Mouse (Mus musculus) kidney, postnatal 0 days (tissue): ENCODE results near the gene Pou6f2. TPM values are rescaled to one million over a fixed set of nuclear protein-coding genes. Genes with fewer than 3 reads are reported as not detected.

Source experiments
- ATAC-seq: fragments of 200-750 bp; cut with Nextera tagmentation; replicated peaks from 2 replicates; pipeline ENCODE4 v1.8.0; 2017; ENCODE audit warnings: low read depth, moderate number of reproducible peaks, moderate TSS enrichment, moderate library complexity; ENCODE audit not compliant: low FRiP score
- DNase-seq: peaks from one replicate; pipeline ENCODE4 v3.0.0-alpha.2; 2016; ENCODE audit warnings: low spot score
- H3K27ac ChIP-seq: fragments of 300-500 bp; sonication (generic); 2 replicates; pipeline ENCODE4 v1.5.1; 2014; ENCODE audit warnings: mild to moderate bottlenecking
- H3K27me3 ChIP-seq: fragments of 300-500 bp; sonication (generic); 2 replicates; pipeline ENCODE4 v1.6.1; 2014; ENCODE audit warnings: low read length, mixed read lengths; ENCODE audit not compliant: insufficient read depth
- H3K36me3 ChIP-seq: fragments of 300-500 bp; sonication (generic); 2 replicates; pipeline ENCODE4 v1.6.1; 2014; ENCODE audit warnings: low read length, mixed read lengths; ENCODE audit not compliant: insufficient read depth
- H3K4me1 ChIP-seq: fragments of 300-500 bp; sonication (generic); replicated peaks from 2 replicates; pipeline ENCODE4 v1.6.1; 2014; ENCODE audit warnings: antibody characterized with exemption, low read length, mixed read lengths; ENCODE audit not compliant: insufficient read depth
- H3K4me2 ChIP-seq: fragments of 300-500 bp; sonication (generic); 2 replicates; pipeline ENCODE4 v1.6.1; 2014; ENCODE audit warnings: mild to moderate bottlenecking, low read length, moderate library complexity, mixed read lengths
- H3K4me3 ChIP-seq: fragments of 300-500 bp; sonication (generic); replicated peaks from 2 replicates; pipeline ENCODE4 v1.5.1; 2014; ENCODE audit warnings: low read depth, low read length
- H3K9ac ChIP-seq: fragments of 300-500 bp; sonication (generic); 2 replicates; pipeline ENCODE4 v1.6.1; 2014; ENCODE audit warnings: low read depth, low read length
- H3K9me3 ChIP-seq: fragments of 300-500 bp; sonication (generic); replicated peaks from 2 replicates; pipeline ENCODE4 v1.6.1; 2016; ENCODE audit warnings: low read length, inconsistent platforms, mixed read lengths
- CTCF ChIP-seq: IDR thresholded peaks from 2 replicates; pipeline ENCODE4 v1.5.1; 2016; ENCODE audit warnings: antibody characterized with exemption, low read depth, mild to moderate bottlenecking, moderate library complexity
- WGBS: fragments of 180-500 bp; shearing (Covaris S2); extraction: QIAGEN DNeasy Blood & Tissue Kit; methylation state at CpG from one replicate; pipeline ENCODE4 v1.1.7; 2014; 5-methylcytosine and 5-hydroxymethylcytosine counted together
- polyA plus RNA-seq: library from polyadenylated mRNA; unstranded; fragments of >200 nt; fragmentation: Nextera tagmentation; extraction: Ambion mirVana; gene quantifications from 2 replicates; pipeline ENCODE4 v1.2.1, GENCODE M21; 2015

Gene Pou6f2
- polyA plus RNA-seq, 1 experiment from 2014 or later = 0.20 TPM

GRCm38 (mm10) chr13:18173021-18173420, 224.5 kb downstream of the Pou6f2 start:
- Histone ChIP-seq H3K4me3 (no peak overlapping the region), H3K36me3 (no peaks in the 10 kb centered on the region), H3K9me3 (no peaks in the 10 kb centered on the region), H3K27ac (no peak overlapping the region), H3K27me3 (no peaks in the 10 kb centered on the region), H3K4me2 (no peak overlapping the region), H3K9ac (no peak overlapping the region), H3K4me1 (no peaks in the 10 kb centered on the region)
- DNase-seq (no peak), ATAC-seq (no peak)
- 27% methylated on average over 3 of the region's 3 CpGs for WGBS
- TF ChIP-seq CTCF = no peak

GRCm38 (mm10) chr13:18172334-18172733, 225.2 kb downstream of the Pou6f2 start:
- Histone ChIP-seq H3K4me3 (no peak overlapping the region), H3K9me3 (no peaks in the 10 kb centered on the region), H3K4me1 (no peaks in the 10 kb centered on the region), H3K9ac (no peak overlapping the region), H3K27me3 (no peaks in the 10 kb centered on the region), H3K4me2 (no peak overlapping the region), H3K27ac (no peak overlapping the region), H3K36me3 (no peaks in the 10 kb centered on the region)
- DNase-seq (peak; percentile 11), ATAC-seq (no peak)
- 21% methylated on average over 9 of the region's 9 CpGs for WGBS
- TF ChIP-seq CTCF = no peak

DNA sequence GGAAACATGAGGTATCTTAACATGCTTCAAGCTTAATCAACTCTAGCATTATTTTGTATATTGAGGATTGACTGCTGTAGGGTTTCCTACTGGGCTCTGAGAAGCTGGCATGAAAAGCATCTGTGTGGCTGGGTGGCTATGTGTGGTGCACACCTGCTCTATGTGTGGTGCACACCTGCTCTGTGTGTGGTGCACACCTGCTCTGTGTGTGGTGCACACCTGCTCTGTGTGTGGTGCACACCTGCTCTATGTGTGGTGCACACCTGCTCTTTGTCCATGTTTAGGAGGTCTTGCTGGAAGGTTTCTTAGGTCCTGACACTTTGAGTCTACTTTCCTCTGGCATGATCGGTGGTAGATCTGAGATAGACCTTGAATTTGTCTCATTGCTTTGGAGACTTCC, 233.3 kb downstream of the Pou6f2 start:
- no peaks in the 10 kb centered on the region for H3K4me1 ChIP-seq
- WGBS = 85% methylated on average over 1 of the region's 1 CpGs
- no peaks in the 10 kb centered on the region for H3K27me3 ChIP-seq
- DNase-seq (no peak), ATAC-seq (no peak)
- H3K9ac ChIP-seq = no peak overlapping the region
- no peak overlapping the region for H3K4me2 ChIP-seq
- no peaks in the 10 kb centered on the region for H3K36me3 ChIP-seq
- no peak for TF ChIP-seq CTCF
- no peaks in the 10 kb centered on the region for H3K9me3 ChIP-seq
- no peak overlapping the region for H3K4me3 ChIP-seq
- H3K27ac ChIP-seq = no peak overlapping the region

DNA sequence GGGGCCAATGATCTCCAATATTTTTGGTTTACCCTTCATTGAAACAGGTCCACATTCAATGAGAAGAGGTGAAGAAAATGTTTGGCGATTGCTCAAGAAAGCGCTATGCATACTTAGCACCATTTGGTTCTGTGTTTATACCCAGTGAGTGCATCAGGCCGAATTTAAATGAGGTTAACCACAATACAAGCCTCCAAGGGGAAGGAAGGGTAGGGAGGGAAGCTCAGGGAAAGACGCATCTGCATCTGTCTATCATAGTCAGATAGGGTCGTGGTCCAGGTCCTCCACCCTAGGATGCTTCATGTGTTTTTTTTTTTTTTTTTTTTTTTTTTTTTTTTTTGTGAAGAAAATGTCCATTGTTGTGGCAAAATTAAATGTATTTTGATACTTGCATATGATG, 236.9 kb downstream of the Pou6f2 start:
- DNase-seq (no peak), ATAC-seq (no peak)
- Histone ChIP-seq H3K9ac (no peak overlapping the region), H3K4me2 (no peak overlapping the region), H3K4me3 (no peak overlapping the region), H3K27ac (no peak overlapping the region), H3K27me3 (no peaks in the 10 kb centered on the region), H3K4me1 (no peaks in the 10 kb centered on the region), H3K36me3 (no peaks in the 10 kb centered on the region), H3K9me3 (no peaks in the 10 kb centered on the region)
- 78% methylated on average over 5 of the region's 5 CpGs for WGBS
- no peak for TF ChIP-seq CTCF

DNA sequence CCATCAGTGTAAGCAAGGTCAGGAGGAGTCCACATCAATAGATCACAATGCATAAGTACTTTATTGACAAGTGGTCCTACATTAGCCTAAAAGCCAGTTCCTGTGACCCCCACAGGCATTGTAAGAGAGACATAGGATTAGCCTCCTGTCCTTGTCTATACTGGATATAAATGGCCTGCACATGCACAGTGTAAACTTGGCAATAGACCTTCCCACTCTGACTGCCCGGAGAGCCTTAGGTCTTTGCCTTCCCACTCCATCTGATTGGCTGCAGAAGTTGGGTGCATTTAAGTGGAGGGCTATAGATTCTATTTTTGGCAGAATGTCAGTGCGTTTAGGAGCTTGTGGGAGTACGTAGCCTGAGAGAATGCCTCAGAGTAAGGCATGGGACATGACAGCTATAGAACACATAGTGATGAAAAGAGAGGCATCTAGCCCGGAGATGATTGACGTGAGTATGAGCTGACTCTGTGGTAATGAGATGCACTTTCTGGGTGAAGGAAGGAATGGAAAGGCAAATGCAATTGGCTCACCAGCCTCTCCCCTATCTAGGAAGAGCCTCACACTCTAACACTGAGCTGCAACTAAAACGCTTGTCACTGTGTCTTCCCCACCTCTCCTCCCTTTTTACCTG, 243.4 kb downstream of the Pou6f2 start:
- Histone ChIP-seq H3K27me3 (no peaks in the 10 kb centered on the region), H3K27ac (no peak overlapping the region), H3K4me2 (no peak overlapping the region), H3K4me3 (no peak overlapping the region), H3K4me1 (no peaks in the 10 kb centered on the region), H3K9ac (no peak overlapping the region), H3K36me3 (no peaks in the 10 kb centered on the region), H3K9me3 (no peaks in the 10 kb centered on the region)
- WGBS = 80% methylated on average over 6 of the region's 6 CpGs
- DNase-seq = no peak
- TF ChIP-seq CTCF = no peak
- no peak for ATAC-seq

DNA sequence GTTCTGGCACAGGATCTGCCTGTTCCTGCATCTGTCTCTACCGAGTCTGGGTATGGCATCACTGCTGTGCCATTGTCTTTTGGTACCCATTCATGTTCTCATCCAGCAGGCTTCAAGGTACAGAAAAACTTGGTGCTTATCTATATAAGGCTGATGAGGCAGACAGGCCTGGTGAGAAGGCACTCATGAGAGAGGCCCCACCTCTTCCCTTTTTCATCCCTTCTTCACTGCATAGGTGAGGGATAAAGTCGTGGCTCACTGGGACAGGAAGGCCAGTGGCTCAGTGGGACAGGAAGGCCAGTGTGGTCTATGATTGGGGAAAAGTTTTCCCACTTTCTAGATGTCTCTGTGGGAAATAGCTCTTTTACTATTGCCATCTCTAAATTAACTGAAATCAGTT, 263.8 kb downstream of the Pou6f2 start:
- no peak for ATAC-seq
- H3K27ac ChIP-seq = no peak overlapping the region
- no peaks in the 10 kb centered on the region for H3K36me3 ChIP-seq
- no peaks in the 10 kb centered on the region for H3K4me1 ChIP-seq
- no peaks in the 10 kb centered on the region for H3K9me3 ChIP-seq
- WGBS = 71% methylated on average over 2 of the region's 2 CpGs
- TF ChIP-seq CTCF = no peak
- no peak for DNase-seq
- H3K4me3 ChIP-seq = no peak overlapping the region
- no peak overlapping the region for H3K4me2 ChIP-seq
- no peak overlapping the region for H3K9ac ChIP-seq
- no peaks in the 10 kb centered on the region for H3K27me3 ChIP-seq

GRCm38 (mm10) chr13:18133193-18133592, 264.3 kb downstream of the Pou6f2 start:
- Histone ChIP-seq H3K9ac (no peak overlapping the region), H3K27ac (no peak overlapping the region), H3K4me3 (no peak overlapping the region), H3K9me3 (no peaks in the 10 kb centered on the region), H3K27me3 (no peaks in the 10 kb centered on the region), H3K4me2 (no peak overlapping the region), H3K36me3 (no peaks in the 10 kb centered on the region), H3K4me1 (no peaks in the 10 kb centered on the region)
- ATAC-seq (no peak), DNase-seq (no peak)
- TF ChIP-seq CTCF = no peak
- WGBS = 77% methylated on average over 5 of the region's 5 CpGs
